Mouse (Mus musculus) liver, adult 10 weeks (tissue): ENCODE data around the gene Stoml3. TPM values are rescaled to one million over a fixed set of nuclear protein-coding genes. Genes with fewer than 3 reads are reported as not detected.

ENCODE experiments used
- polyA plus RNA-seq: library from polyadenylated mRNA; stranded (reverse); fragments of 350-450 nt; fragmentation: Illumina TruSeq; extraction: RNeasy Lipid Tissue Mini Kit (QIAGEN cat#74804); gene quantifications from one replicate; pipeline ENCODE4 v1.2.3, GENCODE M21; 2014; ENCODE audit warnings: low read depth, low replicate concordance

The Stoml3 gene
- polyA plus RNA-seq = not detected

GRCm38 (mm10) chr3:53488353-53488752, at the start of gene Stoml3:
Stoml3 (plus strand) TSS chr3:53488653.

GRCm38 (mm10) chr3:53463046-53463764, 25.2 kb upstream of the Stoml3 start, which contains the start of the genes Nhlrc3 and Proser1:
Nhlrc3 (minus strand) TSS chr3:53463332.
Proser1 (plus strand) TSS chr3:53463666.

Other genes with a start within 250 kb of the Stoml3 start
- gene Nhlrc3, start 25.3 kb upstream of the Stoml3 start, polyA plus RNA-seq = 5.9 TPM
- gene Proser1, start 25.0 kb upstream of the Stoml3 start, polyA plus RNA-seq = 5.5 TPM
- not detected for gene Frem2, start 168.7 kb downstream of the Stoml3 start, polyA plus RNA-seq